Comparison of ENCODE assay signal across 8 mouse cellular contexts in genomic region chr7:24133996-24134828, GRCm38 (mm10). TPM values are rescaled to one million over a fixed set of nuclear protein-coding genes. Genes with fewer than 3 reads are reported as not detected.
DNase-seq lines count a peak whose midpoint lies in the region; ATAC-seq and TF ChIP-seq lines count a peak whose summit lies in the region.

Gene Zfp235 (plus strand): TSS chr7:24134169.

- no peaks in the 10 kb centered on the region for H3K9me3 ChIP-seq in ES-E14 (ENCODE audit: control insufficient read depth, insufficient read depth, low read depth, low read length)
- no peaks in the 10 kb centered on the region for H3K9me3 ChIP-seq in forebrain, embryonic 15.5 days
- H3K9me3 ChIP-seq in lung, embryonic 14.5 days (ENCODE audit: low read depth, low read length) = no peaks in the 10 kb centered on the region

- peaks cover 0 to 2% of the 10 kb centered on the region in 2 experiments; a peak in 1 of 4 replicates for H3K4me1 ChIP-seq in ES-E14 (ENCODE audit: control insufficient read depth in 2 of 2, insufficient read depth in 2 of 2, low read length in 2 of 2, poor library complexity in 1 of 2)
- peaks cover 26% of the 10 kb centered on the region for H3K4me1 ChIP-seq in forebrain, embryonic 15.5 days
- H3K4me1 ChIP-seq in lung, embryonic 14.5 days (ENCODE audit: insufficient read depth) = no peaks in the 10 kb centered on the region
- H3K4me1 ChIP-seq in olfactory bulb, adult 2 months (ENCODE audit: control insufficient read depth, insufficient read depth, low read length) = peaks cover 5% of the 10 kb centered on the region; the same call in 1 of the 2 replicates
- H3K4me1 ChIP-seq in thymus, adult 2 months (replicated peaks; ENCODE audit: control insufficient read depth, insufficient read depth, low read length) = peaks cover 6% of the 10 kb centered on the region

- peak within 1 kb of the TSS; percentile 66 for H3K4me2 ChIP-seq in forebrain, embryonic 15.5 days (replicated peaks)
- H3K4me2 ChIP-seq in lung, embryonic 14.5 days = peak within 1 kb of the TSS; percentile 60

- TF ChIP-seq CTCF in layer of hippocampus, adult 2 months (conservative IDR thresholded peaks at IDR 0.05) = no peak
- no peak for TF ChIP-seq CTCF in lung, embryonic 14.5 days (IDR thresholded peaks at IDR 0.05; ENCODE audit: low read depth)
- no peak for TF ChIP-seq CTCF in olfactory bulb, adult 2 months (IDR thresholded peaks at IDR 0.05; ENCODE audit: insufficient read depth, low read depth, low read length)
- TF ChIP-seq CTCF in thymus, adult 2 months (IDR thresholded peaks at IDR 0.05; ENCODE audit: borderline replicate concordance, control insufficient read depth, extremely low read depth, insufficient read depth, low read length, poor library complexity) = no peak

- peak; percentile 86 for TF ChIP-seq POLR2A in olfactory bulb, adult 2 months (IDR thresholded peaks at IDR 0.05; ENCODE audit: insufficient read depth, low read depth, low read length)
- TF ChIP-seq POLR2A in thymus, adult 2 months (IDR thresholded peaks at IDR 0.05; ENCODE audit: control insufficient read depth, extremely low read depth, insufficient read depth, low read length, poor library complexity) = peak; percentile 63

- in situ Hi-C loops in ES-E14 (cut with MboI; ENCODE audit: low sequenced_read_pairs in 2 of 2, unreplicated experiment in 2 of 2) = no loop called here

- H3K9ac ChIP-seq in ES-E14 (ENCODE audit: insufficient read depth, low read depth, low read length, poor library complexity, severe bottlenecking) = peak within 1 kb of the TSS; percentile 88
- H3K9ac ChIP-seq in forebrain, embryonic 15.5 days (replicated peaks) = peak within 1 kb of the TSS; percentile 76
- peak within 1 kb of the TSS; percentile 65 for H3K9ac ChIP-seq in lung, embryonic 14.5 days

- intact Hi-C loops in heart, postnatal 25 days (cut with DNase I) = loop anchor here (1.0 to 5.0 kb wide), 6 partner anchors 21 to 183 kb away; partner anchors contain the start of genes Zfp108, Zfp180 and Zfp94

- H3K4me3 ChIP-seq in ES-E14 (ENCODE audit: insufficient read depth in 1 of 2, low read depth in 1 of 2, low read length in 2 of 2, poor library complexity in 1 of 2, severe bottlenecking in 1 of 2) = peak within 1 kb of the TSS; percentile 91 to 96
- peak within 1 kb of the TSS; percentile 72 for H3K4me3 ChIP-seq in forebrain, embryonic 15.5 days
- H3K4me3 ChIP-seq in layer of hippocampus, adult 2 months = peak within 1 kb of the TSS; percentile 83
- peak within 1 kb of the TSS; percentile 58 for H3K4me3 ChIP-seq in lung, embryonic 14.5 days (ENCODE audit: low read depth, low read length)
- peak within 1 kb of the TSS; percentile 63 for H3K4me3 ChIP-seq in olfactory bulb, adult 2 months (ENCODE audit: insufficient read depth, low read depth, low read length)
- H3K4me3 ChIP-seq in thymus, adult 2 months (ENCODE audit: control insufficient read depth, insufficient read depth, low read length) = peak within 1 kb of the TSS; percentile 97

- H3K27me3 ChIP-seq in forebrain, embryonic 15.5 days = no peaks in the 10 kb centered on the region
- no peaks in the 10 kb centered on the region for H3K27me3 ChIP-seq in lung, embryonic 14.5 days (ENCODE audit: insufficient read depth, low read length)
- H3K27me3 ChIP-seq in thymus, adult 2 months (ENCODE audit: control insufficient read depth, insufficient read depth, low read length) = no peaks in the 10 kb centered on the region

- H3K36me3 ChIP-seq in ES-E14 (ENCODE audit: control insufficient read depth, insufficient read depth, low read length, poor library complexity, severe bottlenecking) = no peaks in the 10 kb centered on the region; the same call in 1 of the 2 replicates
- peaks cover 23% of the 10 kb centered on the region for H3K36me3 ChIP-seq in forebrain, embryonic 15.5 days
- peaks cover 29% of the 10 kb centered on the region; the same call in 1 of the 2 replicates for H3K36me3 ChIP-seq in lung, embryonic 14.5 days (ENCODE audit: insufficient read depth)
- H3K36me3 ChIP-seq in thymus, adult 2 months (ENCODE audit: control insufficient read depth, insufficient read depth, low read length) = no peaks in the 10 kb centered on the region

- DNase-seq in ES-E14 (ENCODE audit: low read depth, low spot score) = peak; percentile 68
- DNase-seq in cerebellum, adult 11-12 months = peak; percentile 88
- DNase-seq in heart, postnatal 25 days (ENCODE audit: low spot score) = peak; percentile 78
- peak; percentile 89 to 93 for DNase-seq in layer of hippocampus, adult 2 months (ENCODE audit: low spot score in 2 of 2)
- peak; percentile 96 for DNase-seq in lung, embryonic 14.5 days
- DNase-seq in thymus, adult 2 months = peak; percentile 87

- ATAC-seq in forebrain, embryonic 15.5 days (replicated peaks) = peak; percentile 96
- ATAC-seq in lung, embryonic 14.5 days (ENCODE audit: insufficient read depth) = peak; percentile 97

- H3K27ac ChIP-seq in ES-E14 (ENCODE audit: insufficient read depth, low read depth, low read length, poor library complexity, severe bottlenecking) = no peak within 1 kb of the TSS
- H3K27ac ChIP-seq in forebrain, embryonic 15.5 days (replicated peaks) = peak within 1 kb of the TSS; percentile 79
- H3K27ac ChIP-seq in layer of hippocampus, adult 2 months = peak within 1 kb of the TSS; percentile 89
- no peak within 1 kb of the TSS for H3K27ac ChIP-seq in lung, embryonic 14.5 days (ENCODE audit: low read depth)
- H3K27ac ChIP-seq in olfactory bulb, adult 2 months (ENCODE audit: insufficient read depth, low read depth, low read length) = no peak within 1 kb of the TSS
- no peak within 1 kb of the TSS for H3K27ac ChIP-seq in thymus, adult 2 months (ENCODE audit: control insufficient read depth, insufficient read depth, low read length)

- WGBS in forebrain, embryonic 15.5 days = 3% methylated on average over 32 of the region's 32 CpGs
- WGBS in lung, embryonic 14.5 days = 2% methylated on average over 32 of the region's 32 CpGs
- WGBS in olfactory bulb, adult 2 months = 2% methylated on average over 32 of the region's 32 CpGs
- WGBS in thymus, adult 2 months = 4% methylated on average over 32 of the region's 32 CpGs

TF ChIP-seq in ES-E14, 5 proteins besides CTCF, POLR2A, EP300 and RAD21:
- TF ChIP-seq HCFC1 (IDR thresholded peaks at IDR 0.05; ENCODE audit: borderline replicate concordance, insufficient read depth, low read length) (peak; percentile 96), MAFK (IDR thresholded peaks at IDR 0.05; ENCODE audit: insufficient read depth, low read depth, low read length) (no peak)

RNA-seq across cellular contexts. Expression of gene Zfp235, which starts in this region (rescaled TPM):
- total RNA-seq in ES-E14 (2012; rRNA removed) = 4.7 and 4.8 TPM in 2 replicates
- polyA plus RNA-seq in forebrain, embryonic 15.5 days (2015; fragmentation: Nextera tagmentation; extraction: Ambion mirVana) = 23.2 and 27.3 TPM in 2 replicates
- 1 to 10 TPM; 5.1 to 5.5 TPM for total RNA-seq in heart, postnatal 25 days (2021)
- total RNA-seq in layer of hippocampus, adult 2 months (2021) = 10 to 100 TPM; 21.1 to 21.8 TPM
- 16.6 TPM in 2 replicates for polyA plus RNA-seq in lung, embryonic 14.5 days (2014; fragmentation: Nextera tagmentation; extraction: Ambion mirVana)
- not detected in 2 replicates for polyA plus RNA-seq in olfactory bulb, adult 2 months (2012; ENCODE audit: insufficient read depth, insufficient read length, low replicate concordance, missing spikeins)
- 7.8 and 12.6 TPM in 2 replicates for polyA plus RNA-seq in thymus, adult 2 months (2012; rRNA removed)

Comparison
In these comparisons a context has a peak if more than half of its experiments do, and no peak if none do; other contexts are left out.
1. H3K27ac ChIP-seq: peak in forebrain, embryonic 15.5 days (single experiment) and layer of hippocampus, adult 2 months (single experiment); none in ES-E14 (single experiment), lung, embryonic 14.5 days (single experiment), olfactory bulb, adult 2 months (single experiment) and thymus, adult 2 months (single experiment).
2. Peak in every context shown above with its lines, with median percentiles within 50 percentile points of each other: DNase-seq, H3K4me3 ChIP-seq and H3K9ac ChIP-seq.